Mouse (Mus musculus) liver, embryonic 14.5 days (tissue): Measurements from ENCODE around the gene Acsl5. TPM values are rescaled to one million over a fixed set of nuclear protein-coding genes. Genes with fewer than 3 reads are reported as not detected.
A peak's percentile ranks its signal among the peaks of the same experiment; 100 is the strongest.

Experiments used
- ATAC-seq: fragments of 200-750 bp; cut with Nextera tagmentation; 2 replicates; pipeline ENCODE4 v1.8.0; 2017; ENCODE audit warnings: moderate number of reproducible peaks, mild to moderate bottlenecking, moderate library complexity; ENCODE audit not compliant: insufficient read depth
- DNase-seq, 3 experiments: peaks; one replicate each; pipeline ENCODE4 v3.0.0-alpha.2; 2012 to 2013; ENCODE audit warnings: low read depth in 3 of 3, low spot score in 3 of 3
- H3K27ac ChIP-seq: fragments of 300-500 bp; sonication (generic); 2 replicates; pipeline ENCODE4 v1.5.1; 2014; ENCODE audit warnings: moderate library complexity, mild to moderate bottlenecking, control low read depth, inconsistent platforms
- H3K27me3 ChIP-seq: fragments of 300-500 bp; sonication (generic); 2 replicates; pipeline ENCODE4 v1.6.1; 2014; ENCODE audit warnings: mild to moderate bottlenecking, low read length, moderate library complexity; ENCODE audit not compliant: control insufficient read depth, insufficient read depth
- H3K36me3 ChIP-seq: fragments of 300-500 bp; sonication (generic); replicated peaks from 2 replicates; pipeline ENCODE4 v1.6.1; 2014; ENCODE audit warnings: low read depth; ENCODE audit not compliant: control insufficient read depth, insufficient read depth
- H3K4me1 ChIP-seq, 2 experiments: fragments of 200-500 bp in 1 of 2; fragments of 300-500 bp in 1 of 2; sonication (generic) in 1 of 2; replicated peaks; 2 replicates each; pipeline ENCODE4 v1.6.1; 2012 to 2014; ENCODE audit warnings: antibody characterized with exemption in 1 of 2, inconsistent platforms in 1 of 2, low read length in 1 of 2; ENCODE audit not compliant: control insufficient read depth in 2 of 2, insufficient read depth in 2 of 2
- H3K4me2 ChIP-seq: fragments of 300-500 bp; sonication (generic); 2 replicates; pipeline ENCODE4 v1.6.1; 2014; ENCODE audit warnings: low read depth, mild to moderate bottlenecking, control low read depth, moderate library complexity
- H3K4me3 ChIP-seq, 2 experiments: fragments of 200-500 bp in 1 of 2; fragments of 300-500 bp in 1 of 2; sonication (generic) in 1 of 2; 2 replicates each; pipeline ENCODE4 v1.5.1; 2012 to 2014; ENCODE audit warnings: low read depth in 2 of 2, low read length in 2 of 2, mild to moderate bottlenecking in 2 of 2, control low read depth in 1 of 2, inconsistent platforms in 1 of 2, moderate library complexity in 1 of 2; ENCODE audit not compliant: insufficient read depth in 1 of 2
- H3K9ac ChIP-seq: fragments of 300-500 bp; sonication (generic); replicated peaks from 2 replicates; pipeline ENCODE4 v1.6.1; 2014; ENCODE audit warnings: mild to moderate bottlenecking, control low read depth, moderate library complexity
- H3K9me3 ChIP-seq: fragments of 300-500 bp; sonication (generic); 2 replicates; pipeline ENCODE4 v1.6.1; 2016; ENCODE audit warnings: low read length, mixed read lengths; ENCODE audit not compliant: control insufficient read depth
- CTCF ChIP-seq: IDR thresholded peaks from 2 replicates; pipeline ENCODE4 v1.5.1; 2016; ENCODE audit warnings: antibody characterized with exemption, low read depth, control low read depth
- EP300 ChIP-seq: IDR thresholded peaks from 2 replicates; pipeline ENCODE4 v1.6.1; 2016; ENCODE audit warnings: antibody characterized with exemption, low read depth
- WGBS: fragments of 180-500 bp; shearing (Covaris S2); extraction: QIAGEN DNeasy Blood & Tissue Kit; methylation state at CpG from one replicate; pipeline ENCODE4 v1.1.7; 2014; ENCODE audit not compliant: insufficient replicate concordance; 5-methylcytosine and 5-hydroxymethylcytosine counted together
- polyA plus RNA-seq, 2 experiments: library from polyadenylated mRNA; depleted of rRNA in 1 of 2; stranded (reverse) in 1 of 2; unstranded in 1 of 2; fragments of >200 nt; fragmentation: Nextera tagmentation in 1 of 2; extraction: Ambion mirVana in 1 of 2; gene quantifications; 2 replicates each; pipeline versions ENCODE4 v1.2.1 to v1.2.3; 2012 to 2014

Gene Acsl5
- polyA plus RNA-seq, 2 experiments: 50.3 to 117 TPM

DNA sequence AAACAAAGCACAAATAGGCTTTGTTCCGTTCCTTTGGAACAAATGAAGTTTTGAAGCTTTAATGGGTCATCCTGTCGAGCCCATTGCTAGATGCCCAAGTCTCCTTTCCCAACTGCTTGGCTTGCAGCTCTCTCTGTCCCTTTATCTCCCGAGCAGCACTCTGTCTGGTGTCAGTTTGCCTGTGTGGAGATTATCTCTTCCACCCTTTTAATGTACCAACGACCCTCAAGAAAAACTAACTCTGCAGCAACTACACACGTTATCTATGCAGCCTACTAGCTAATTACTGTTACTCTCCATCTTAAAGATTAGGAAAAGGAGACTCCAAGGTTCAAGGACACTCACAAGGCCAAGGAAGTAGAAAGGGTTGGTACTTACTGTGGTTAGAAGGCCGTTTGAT, 21.6 kb downstream of the Acsl5 start:
- Histone ChIP-seq H3K4me2 (peak overlapping the region; percentile 11; the same call in 1 of the 2 replicates), H3K4me1 (peaks cover 44 to 55% of the 10 kb centered on the region in 2 experiments), H3K9me3 (no peaks in the 10 kb centered on the region), H3K9ac (no peak overlapping the region), H3K27ac (peak overlapping the region; percentile 77), H3K4me3 (no peak overlapping the region), H3K27me3 (no peaks in the 10 kb centered on the region), H3K36me3 (peaks cover 30% of the 10 kb centered on the region)
- no peak for TF ChIP-seq CTCF
- TF ChIP-seq EP300: peak; percentile 97
- ATAC-seq (peak; percentile 87), DNase-seq (peak in 2 of 3 experiments; percentile 55 to 58)
- 14% methylated on average over 6 of the region's 6 CpGs for WGBS

DNA sequence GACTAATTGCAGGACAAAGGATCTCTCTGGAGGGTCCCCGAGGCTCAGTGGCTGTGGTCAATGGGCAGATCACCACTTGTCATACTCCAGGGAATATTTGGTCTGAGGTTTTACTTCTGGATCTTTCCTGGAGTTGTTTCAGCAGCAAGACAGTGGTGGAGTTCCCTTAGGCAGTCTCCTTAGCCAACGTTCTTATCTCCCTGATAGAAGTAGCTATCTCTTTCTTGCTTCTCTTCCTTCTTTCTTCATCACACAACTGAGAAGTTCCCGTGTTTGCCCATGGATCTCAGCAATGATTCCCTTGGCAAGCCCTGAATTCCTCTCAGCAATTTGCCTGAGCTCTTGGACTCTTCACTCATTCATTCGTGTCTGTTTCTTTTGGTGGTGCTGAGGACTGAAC, 24.4 kb downstream of the Acsl5 start:
- DNase-seq (no peak), ATAC-seq (no peak)
- no peaks in the 10 kb centered on the region for H3K27me3 ChIP-seq
- peaks cover 28% of the 10 kb centered on the region for H3K36me3 ChIP-seq
- WGBS: 51% methylated on average over 4 of the region's 4 CpGs
- H3K4me1 ChIP-seq: peaks cover 40 to 47% of the 10 kb centered on the region in 2 experiments
- no peaks in the 10 kb centered on the region for H3K9me3 ChIP-seq
- H3K4me3 ChIP-seq: no peak overlapping the region
- no peak overlapping the region for H3K4me2 ChIP-seq
- H3K27ac ChIP-seq: peak overlapping the region; percentile 30
- TF ChIP-seq EP300 (no peak), CTCF (no peak)
- H3K9ac ChIP-seq: peak overlapping the region; percentile 16; the same call in 1 of the 2 replicates

- Histone ChIP-seq H3K9me3 (no peaks in the 10 kb centered on the region), H3K27ac (no peak overlapping the region), H3K9ac (no peak overlapping the region), H3K4me2 (no peak overlapping the region), H3K4me3 (no peak overlapping the region), H3K27me3 (no peaks in the 10 kb centered on the region), H3K36me3 (peaks cover 30% of the 10 kb centered on the region), H3K4me1 (peaks cover 34 to 41% of the 10 kb centered on the region in 2 experiments)
- no peak for DNase-seq
- 63% methylated on average over 3 of the region's 3 CpGs for WGBS
- TF ChIP-seq CTCF (no peak), EP300 (no peak)
- no peak for ATAC-seq
These were observed 25.0 kb downstream of the Acsl5 start for GRCm38 (mm10) chr19:55276770-55277169.

DNA sequence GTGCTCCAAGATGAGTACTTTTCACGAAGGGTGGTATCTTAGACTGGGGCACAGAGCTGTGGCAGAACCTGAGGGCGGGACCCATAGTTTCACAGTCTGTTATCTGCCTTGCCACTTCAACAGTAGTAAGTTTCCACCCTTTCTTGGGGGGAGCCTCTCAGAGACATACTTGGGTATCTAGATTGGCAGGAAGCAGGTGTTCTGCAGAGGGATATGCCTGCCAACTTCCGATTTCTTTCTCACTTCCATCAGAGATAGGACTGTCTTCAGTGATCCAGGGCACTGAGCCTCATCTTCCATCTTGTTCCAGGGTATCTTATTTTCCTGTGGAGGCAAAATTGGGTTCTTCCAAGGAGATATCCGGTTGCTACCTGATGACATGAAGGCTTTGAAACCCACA, 32.4 kb downstream of the Acsl5 start:
- H3K4me3 ChIP-seq: peak overlapping the region; percentile 47 to 48
- ATAC-seq: peak; percentile 100

DNA sequence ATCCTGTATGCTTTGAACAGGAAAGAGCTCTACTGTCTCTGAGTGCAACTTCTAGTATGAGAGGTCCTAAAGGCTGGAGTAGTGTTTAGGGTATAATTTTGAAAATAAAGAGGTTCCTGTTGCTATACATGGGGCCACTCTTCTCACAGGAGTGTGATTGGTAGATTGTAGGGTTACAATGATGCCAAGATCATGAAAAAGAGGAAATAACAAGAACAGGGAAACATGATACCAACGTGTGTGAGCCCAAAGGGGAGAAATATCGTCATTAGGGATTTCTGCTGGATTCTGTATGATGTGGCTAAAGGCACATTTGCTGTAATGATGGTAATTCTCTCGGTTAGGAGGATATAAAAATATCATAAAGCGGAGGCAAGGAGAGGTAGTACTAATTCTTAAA, 34.3 kb downstream of the Acsl5 start:
- Histone ChIP-seq H3K36me3 (peaks cover 78% of the 10 kb centered on the region), H3K4me1 (peaks cover 33 to 41% of the 10 kb centered on the region in 2 experiments)
- WGBS: 72% methylated on average over 4 of the region's 4 CpGs

More for the DNA sequence above, 32.4 kb downstream of the Acsl5 start:
- peak; percentile 98 for TF ChIP-seq EP300
- TF ChIP-seq CTCF: no peak
- DNase-seq: peak; percentile 87 to 88 (median 87)
- peak overlapping the region; percentile 80 for H3K27ac ChIP-seq
- H3K4me1 ChIP-seq: peaks cover 31 to 33% of the 10 kb centered on the region in 2 experiments
- peak overlapping the region; percentile 44 for H3K9ac ChIP-seq
- H3K27me3 ChIP-seq: no peaks in the 10 kb centered on the region
- peak overlapping the region; percentile 64 for H3K4me2 ChIP-seq
- WGBS: 20% methylated on average over 4 of the region's 4 CpGs
- peaks cover 64% of the 10 kb centered on the region for H3K36me3 ChIP-seq
- H3K9me3 ChIP-seq: no peaks in the 10 kb centered on the region

More for the DNA sequence above, 34.3 kb downstream of the Acsl5 start:
- peak overlapping the region; percentile 28; the same call in 1 of the 2 replicates for H3K27ac ChIP-seq
- peak overlapping the region in 1 of 2 experiments; percentile 47; a peak in 2 of 4 replicates for H3K4me3 ChIP-seq
- H3K9me3 ChIP-seq: no peaks in the 10 kb centered on the region
- peak overlapping the region; percentile 64 for H3K4me2 ChIP-seq
- DNase-seq: no peak
- no peak for ATAC-seq
- H3K27me3 ChIP-seq: no peaks in the 10 kb centered on the region
- TF ChIP-seq EP300 (no peak), CTCF (no peak)
- H3K9ac ChIP-seq: 0 out of 2 replicates have a peak overlapping the region, but pooled peaks have one; percentile 23
